Mouse (Mus musculus) testis, adult 2 months (tissue): ENCODE measurements at regions not wholly inside any gene's neighbourhood (a gene's known extent, or its start where the extent isn't known, plus 50 kb on each side); places are given as distances from the start of the nearest gene placed in this dataset.
A peak's percentile ranks its signal among the peaks of the same experiment; 100 is the strongest.

Source experiments
- H3K27ac ChIP-seq: fragments of 200-500 bp; 2 replicates; pipeline ENCODE4 v1.5.1; 2012; ENCODE audit warnings: low read depth, low read length; ENCODE audit not compliant: control insufficient read depth, insufficient read depth
- H3K27me3 ChIP-seq: fragments of 200-500 bp; 2 replicates; pipeline ENCODE4 v1.6.1; 2012; ENCODE audit warnings: mild to moderate bottlenecking, low read length, moderate library complexity; ENCODE audit not compliant: control insufficient read depth, insufficient read depth
- H3K36me3 ChIP-seq: fragments of 200-500 bp; 2 replicates; pipeline ENCODE4 v1.6.1; 2012; ENCODE audit warnings: mild to moderate bottlenecking, low read length; ENCODE audit not compliant: control insufficient read depth, insufficient read depth
- H3K4me1 ChIP-seq: fragments of 200-500 bp; 2 replicates; pipeline ENCODE4 v1.6.1; 2012; ENCODE audit warnings: low read length; ENCODE audit not compliant: control insufficient read depth, insufficient read depth
- H3K4me3 ChIP-seq: fragments of 200-500 bp; 2 replicates; pipeline ENCODE4 v1.5.1; 2012; ENCODE audit warnings: low read depth, mild to moderate bottlenecking, low read length, moderate library complexity, mixed read lengths; ENCODE audit not compliant: control insufficient read depth
- CTCF ChIP-seq: fragments of 200-500 bp; IDR thresholded peaks from 2 replicates; pipeline ENCODE4 v1.5.1; 2012; ENCODE audit warnings: low read depth, mild to moderate bottlenecking, inconsistent platforms, low read length, moderate library complexity; ENCODE audit not compliant: control insufficient read depth, insufficient read depth, insufficient replicate concordance
- POLR2A ChIP-seq: fragments of 200-500 bp; IDR thresholded peaks from 2 replicates; pipeline ENCODE4 v1.6.1; 2012; ENCODE audit warnings: low read depth, mild to moderate bottlenecking, inconsistent platforms, low read length, moderate library complexity; ENCODE audit not compliant: control insufficient read depth

- TF ChIP-seq CTCF (no peak), POLR2A (peak; percentile 63)
Observed at GRCm38 (mm10) chr2:172770606-172771005, 169.5 kb downstream of the Bmp7 start.

GRCm38 (mm10) chr2:172773176-172773575 is 166.9 kb downstream of the Bmp7 start:
- TF ChIP-seq CTCF (peak; percentile 90; the same call in 1 of the 2 replicates), POLR2A (no peak)
- Histone ChIP-seq H3K4me1 (peaks cover 14% of the 10 kb centered on the region), H3K27me3 (no peaks in the 10 kb centered on the region), H3K36me3 (no peaks in the 10 kb centered on the region), H3K4me3 (no peak overlapping the region), H3K27ac (no peak overlapping the region)

More at GRCm38 (mm10) chr2:172770606-172771005, 169.5 kb downstream of the Bmp7 start:
- Histone ChIP-seq H3K4me1 (peaks cover 14% of the 10 kb centered on the region), H3K4me3 (peak overlapping the region; percentile 64), H3K27ac (no peak overlapping the region; the same call in 1 of the 2 replicates), H3K36me3 (no peaks in the 10 kb centered on the region), H3K27me3 (no peaks in the 10 kb centered on the region)

DNA sequence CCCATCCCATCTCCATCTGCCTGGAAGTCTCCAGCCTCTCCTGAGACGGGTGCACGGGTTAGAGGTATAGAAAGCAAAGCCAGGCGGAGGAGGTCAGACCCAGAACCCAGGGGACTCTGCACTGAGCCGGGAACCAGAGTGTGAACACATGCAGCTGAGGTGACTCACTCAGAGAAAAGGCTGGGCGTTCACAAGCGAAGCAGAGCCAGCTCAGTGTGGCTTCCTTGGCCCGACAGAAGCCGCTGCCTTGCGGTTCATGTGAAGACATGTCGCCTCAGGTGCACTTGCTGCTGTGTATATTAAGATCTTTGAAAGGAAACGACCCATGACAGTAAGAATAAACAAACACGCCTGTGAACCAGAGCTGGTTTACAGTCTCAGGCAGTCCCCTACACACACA is 163.6 kb downstream of the Bmp7 start:
- no peak for TF ChIP-seq POLR2A
- TF ChIP-seq CTCF: no peak
- Histone ChIP-seq H3K27ac (no peak overlapping the region), H3K36me3 (no peaks in the 10 kb centered on the region), H3K27me3 (no peaks in the 10 kb centered on the region), H3K4me3 (no peak overlapping the region), H3K4me1 (no peaks in the 10 kb centered on the region)

DNA sequence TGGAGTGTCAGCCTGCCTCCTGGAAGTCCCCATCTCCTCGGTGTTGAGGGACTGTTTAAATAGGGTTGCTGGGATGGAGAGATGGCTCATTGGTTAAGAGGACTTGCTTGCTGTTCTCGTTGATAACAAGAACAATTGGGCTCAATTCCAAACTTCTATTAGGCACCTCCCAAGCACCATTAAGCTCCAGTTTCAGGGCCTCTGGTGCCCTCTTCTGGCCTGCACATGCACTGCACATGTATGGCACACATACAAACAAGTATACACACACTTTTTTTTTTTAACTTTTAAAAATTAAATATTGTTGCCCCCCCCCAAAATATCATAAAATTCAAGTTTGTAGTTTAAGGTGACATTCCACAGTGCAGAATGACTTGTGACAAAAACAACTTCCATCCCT is 162.3 kb downstream of the Bmp7 start:
- TF ChIP-seq CTCF (peak; percentile 58; the same call in 1 of the 2 replicates), POLR2A (no peak)
- Histone ChIP-seq H3K4me1 (no peaks in the 10 kb centered on the region), H3K27ac (no peak overlapping the region), H3K36me3 (no peaks in the 10 kb centered on the region), H3K4me3 (no peak overlapping the region), H3K27me3 (no peaks in the 10 kb centered on the region)

DNA sequence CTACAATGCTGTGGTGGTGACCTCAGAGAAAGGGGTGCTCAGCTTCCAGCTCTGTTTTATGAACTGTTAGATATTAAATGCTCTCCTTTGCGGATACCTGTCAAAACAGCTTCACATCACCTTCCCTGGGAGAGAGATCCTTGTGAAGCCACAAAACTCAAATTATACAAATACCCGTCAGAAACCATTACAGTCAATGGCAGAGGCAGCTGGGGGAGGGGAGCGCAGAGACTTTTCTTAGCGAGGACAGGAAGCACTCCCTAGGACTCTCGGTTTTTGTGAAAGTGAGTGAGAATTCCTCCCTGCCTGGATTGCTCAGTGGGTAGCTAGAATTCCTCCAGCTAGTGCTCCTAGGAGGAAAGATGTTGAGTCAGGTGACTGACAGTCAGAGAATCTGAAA is 161.0 kb downstream of the Bmp7 start:
- Histone ChIP-seq H3K4me1 (no peaks in the 10 kb centered on the region), H3K27ac (no peak overlapping the region), H3K27me3 (no peaks in the 10 kb centered on the region), H3K4me3 (no peak overlapping the region), H3K36me3 (no peaks in the 10 kb centered on the region)
- TF ChIP-seq POLR2A: no peak
- no peak for TF ChIP-seq CTCF

GRCm38 (mm10) chr2:172782686-172783085 is 157.4 kb downstream of the Bmp7 start:
- TF ChIP-seq CTCF (no peak), POLR2A (no peak)
- Histone ChIP-seq H3K36me3 (no peaks in the 10 kb centered on the region), H3K27me3 (no peaks in the 10 kb centered on the region), H3K4me1 (no peaks in the 10 kb centered on the region), H3K27ac (no peak overlapping the region), H3K4me3 (no peak overlapping the region)

DNA sequence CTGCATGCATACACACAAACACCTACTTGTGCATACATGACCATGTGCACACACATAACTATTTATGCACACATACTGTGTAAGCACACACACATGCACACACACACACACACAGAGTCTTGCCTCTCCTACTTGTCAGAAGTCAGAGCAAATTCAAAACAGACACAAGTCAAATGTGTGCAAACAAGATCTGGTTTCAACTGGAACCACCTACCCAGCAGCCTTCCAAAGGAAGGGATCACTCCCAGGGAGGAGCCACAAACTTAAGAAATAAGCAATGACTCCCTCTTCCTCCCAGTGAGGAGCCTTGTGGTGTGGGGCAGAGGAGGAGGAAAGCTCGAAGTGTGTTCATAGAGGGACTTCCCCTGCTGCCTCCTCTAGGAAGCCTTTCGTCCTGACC is 153.8 kb downstream of the Bmp7 start:
- Histone ChIP-seq H3K4me1 (no peaks in the 10 kb centered on the region), H3K36me3 (no peaks in the 10 kb centered on the region), H3K4me3 (no peak overlapping the region), H3K27me3 (no peaks in the 10 kb centered on the region), H3K27ac (no peak overlapping the region)
- no peak for TF ChIP-seq POLR2A
- no peak for TF ChIP-seq CTCF
